Mouse (Mus musculus): ENCODE measurements around the gene Camta2.

DNA sequence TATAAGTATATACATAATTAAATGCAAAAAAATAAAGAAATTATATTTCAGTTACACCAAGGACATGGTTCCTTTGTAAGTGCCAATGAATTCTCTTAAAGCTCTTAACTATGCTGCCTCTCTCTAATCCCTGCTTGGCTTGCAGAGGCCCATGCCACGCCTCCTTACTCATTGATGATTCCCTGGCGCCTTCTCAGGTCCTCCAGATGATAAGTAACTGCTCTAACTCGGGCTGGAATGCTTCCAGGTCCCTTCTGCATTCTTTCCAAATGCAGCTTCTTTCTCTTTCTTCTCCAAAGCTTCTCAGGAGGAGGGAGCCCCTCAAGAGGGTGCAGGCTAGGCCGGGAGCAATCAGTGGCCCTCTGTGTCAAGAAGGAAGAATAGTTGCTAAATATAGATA, 1.7 kb upstream of the Camta2 start:
- TF ChIP-seq POLR2A (IDR thresholded peaks at IDR 0.05; ENCODE audit: insufficient read depth, low read depth, low read length) (no peak), EP300 (IDR thresholded peaks at IDR 0.05; ENCODE audit: insufficient read depth, low read depth, low read length) (no peak)
